Mouse (Mus musculus): ENCODE data around the gene Tubb3.

- TF ChIP-seq POLR2A (IDR thresholded peaks at IDR 0.05; ENCODE audit: low read depth, low read length) (no peak), CTCF (IDR thresholded peaks at IDR 0.05; ENCODE audit: borderline replicate concordance, insufficient read depth, low read length) (no peak)
Measured at GRCm38 (mm10) chr8:123376106-123376505, 35.1 kb upstream of the Tubb3 start.
